19 mouse cellular contexts compared by ENCODE assay signal in genomic region chr2:171280132-171280531, GRCm38 (mm10).
A peak's percentile ranks its signal among the peaks of the same experiment; 100 is the strongest.
DNase-seq lines count a peak whose midpoint lies in the region; ATAC-seq and TF ChIP-seq lines count a peak whose summit lies in the region.
"Had no signal": no experiment of that assay in that cellular context is flagged by ENCODE, and none has a peak within 500 bp of the region (broad histone marks: within the 10 kb centered on the region; RNA-seq: fewer than 3 reads in every experiment).

No protein-coding gene starts in this region.

- no peaks in the 10 kb centered on the region for H3K4me1 ChIP-seq in liver, embryonic 11.5 days (replicated peaks; ENCODE audit: control insufficient read depth, insufficient read depth, low read length)
- H3K4me1 ChIP-seq in heart, postnatal 0 days (ENCODE audit: control insufficient read depth, insufficient read depth): no peaks in the 10 kb centered on the region
- H3K4me1 ChIP-seq: embryonic facial prominence, embryonic 12.5 days; hindbrain, embryonic 15.5 days; liver, embryonic 13.5 days; neural tube, embryonic 15.5 days had no signal

- TF ChIP-seq CTCF in heart, postnatal 0 days (IDR thresholded peaks at IDR 0.05; ENCODE audit: low read depth): no peak

- H3K4me3 ChIP-seq in liver, embryonic 11.5 days (ENCODE audit: low read depth, low read length): no peak overlapping the region
- H3K4me3 ChIP-seq in heart, postnatal 0 days (ENCODE audit: low read depth, low read length): no peak overlapping the region
- H3K4me3 ChIP-seq: embryonic facial prominence, embryonic 12.5 days; hindbrain, embryonic 15.5 days; liver, embryonic 13.5 days; neural tube, embryonic 15.5 days had no signal

- no peak overlapping the region for H3K27ac ChIP-seq in liver, embryonic 11.5 days (ENCODE audit: low read depth, low read length)
- H3K27ac ChIP-seq in heart, postnatal 0 days (ENCODE audit: low read depth): no peak overlapping the region
- H3K27ac ChIP-seq: embryonic facial prominence, embryonic 12.5 days; hindbrain, embryonic 15.5 days; liver, embryonic 13.5 days; neural tube, embryonic 15.5 days had no signal

- no peaks in the 10 kb centered on the region for H3K36me3 ChIP-seq in liver, embryonic 11.5 days (ENCODE audit: control insufficient read depth, insufficient read depth, low read length)
- no peaks in the 10 kb centered on the region for H3K36me3 ChIP-seq in heart, postnatal 0 days (replicated peaks; ENCODE audit: control insufficient read depth, insufficient read depth, low read length)
- H3K36me3 ChIP-seq: embryonic facial prominence, embryonic 12.5 days; hindbrain, embryonic 15.5 days; liver, embryonic 13.5 days; neural tube, embryonic 15.5 days had no signal

- no peak overlapping the region for H3K9ac ChIP-seq in liver, embryonic 11.5 days (ENCODE audit: low read depth, low read length)
- no peak overlapping the region for H3K9ac ChIP-seq in heart, postnatal 0 days (replicated peaks; ENCODE audit: low read depth, low read length)
- H3K9ac ChIP-seq: embryonic facial prominence, embryonic 12.5 days; hindbrain, embryonic 15.5 days; liver, embryonic 13.5 days; neural tube, embryonic 15.5 days had no signal

- H3K27me3 ChIP-seq in liver, embryonic 11.5 days (replicated peaks; ENCODE audit: control insufficient read depth, insufficient read depth, low read length): no peaks in the 10 kb centered on the region
- H3K27me3 ChIP-seq in heart, postnatal 0 days (ENCODE audit: control insufficient read depth, insufficient read depth, low read length): no peaks in the 10 kb centered on the region
- H3K27me3 ChIP-seq: embryonic facial prominence, embryonic 12.5 days; hindbrain, embryonic 15.5 days; liver, embryonic 13.5 days; neural tube, embryonic 15.5 days had no signal

- no peak for TF ChIP-seq EP300 in heart, postnatal 0 days (IDR thresholded peaks at IDR 0.05; ENCODE audit: low read depth)

- peak; percentile 7; the same call in 1 of the 2 replicates for ATAC-seq in liver, embryonic 11.5 days (replicated peaks; ENCODE audit: low FRiP score)
- peak; percentile 66 for ATAC-seq in heart, postnatal 0 days (ENCODE audit: insufficient read depth, low read depth)

- peak; percentile 5 to 21 for DNase-seq in adrenal gland, adult (ENCODE audit: inconsistent age in 2 of 2, low spot score in 1 of 2)
- DNase-seq in adrenal gland, postnatal 36 days: no peak
- no peak for DNase-seq in liver, embryonic 11.5 days (ENCODE audit: low spot score)
- DNase-seq in liver: no peak
- DNase-seq in heart, postnatal 0 days (ENCODE audit: low spot score): peak; percentile 20
- peak; percentile 5 for DNase-seq in yolk sac, embryonic 10.5 days (ENCODE audit: low spot score)
- no peak for DNase-seq in neural tube, embryonic 10.5 days (ENCODE audit: extremely low spot score, low spot score)
- DNase-seq in frontal cortex, postnatal 14 days (ENCODE audit: low spot score in 2 of 2): no peak
- DNase-seq: cerebellum, adult 9-11 months; kidney, adult 11 months; kidney, postnatal 25 days; layer of hippocampus, adult 9-11 months; liver, embryonic 13.5 days; lung, postnatal 10 days; spleen, adult 18-20 months; thymus, postnatal 4 days had no signal

- 56% methylated on average over 3 of the region's 3 CpGs for WGBS in liver, embryonic 11.5 days
- WGBS in heart, postnatal 0 days: 44% methylated on average over 3 of the region's 3 CpGs

- no peaks in the 10 kb centered on the region; the same call in 1 of the 2 replicates for H3K9me3 ChIP-seq in liver, embryonic 11.5 days (ENCODE audit: control insufficient read depth, low read length)
- H3K9me3 ChIP-seq in heart, postnatal 0 days (replicated peaks; ENCODE audit: control insufficient read depth, low read length): no peaks in the 10 kb centered on the region
- H3K9me3 ChIP-seq: hindbrain, embryonic 15.5 days had no signal

- H3K4me2 ChIP-seq in liver, embryonic 11.5 days: no peak overlapping the region
- no peak overlapping the region for H3K4me2 ChIP-seq in heart, postnatal 0 days (ENCODE audit: low read depth, low read length)
- H3K4me2 ChIP-seq: embryonic facial prominence, embryonic 12.5 days; hindbrain, embryonic 15.5 days; liver, embryonic 13.5 days; neural tube, embryonic 15.5 days had no signal

Comparison
In these comparisons a context has a peak if more than half of its experiments do, and no peak if none do; other contexts are left out.
1. DNase-seq: peak in adrenal gland, adult (2 of 2), heart, postnatal 0 days (single experiment) and yolk sac, embryonic 10.5 days (single experiment); none in adrenal gland, postnatal 36 days (0 of 2), liver, embryonic 11.5 days (single experiment), liver (single experiment), neural tube, embryonic 10.5 days (single experiment) and frontal cortex, postnatal 14 days (0 of 2).